Mouse (Mus musculus) WW6 (cell line): ENCODE measurements around the gene Snx7.

Experiments
- DNase-seq: peaks from one replicate; pipeline ENCODE4 v3.0.0-alpha.2; 2013; ENCODE audit warnings: low read depth, low spot score

Gene Snx7

GRCm38 (mm10) chr3:117868637-117869323 lies at the start of gene Snx7:
Snx7 (minus strand) TSS chr3:117868936.
- DNase-seq: peak; percentile 20

GRCm38 (mm10) chr3:117915420-117915819 lies 46.7 kb upstream of the Snx7 start:
- no peak for DNase-seq

GRCm38 (mm10) chr3:117893736-117894135 lies 25.0 kb upstream of the Snx7 start:
- no peak for DNase-seq

- no peak for DNase-seq
Observed at GRCm38 (mm10) chr3:117875450-117875849, 6.7 kb upstream of the Snx7 start.

GRCm38 (mm10) chr3:117873209-117873863 lies 4.6 kb upstream of the Snx7 start:
- DNase-seq: no peak

GRCm38 (mm10) chr3:117869324-117869715 lies 584 bp upstream of the Snx7 start:
- DNase-seq: no peak

- DNase-seq: no peak
Observed at GRCm38 (mm10) chr3:117868091-117868490, 645 bp downstream of the Snx7 start.

GRCm38 (mm10) chr3:117866696-117867407 lies 1.9 kb downstream of the Snx7 start:
- DNase-seq: no peak

- no peak for DNase-seq
Observed at GRCm38 (mm10) chr3:117865621-117866020, 3.1 kb downstream of the Snx7 start.

GRCm38 (mm10) chr3:117862951-117863350 lies 5.8 kb downstream of the Snx7 start:
- no peak for DNase-seq

- no peak for DNase-seq
Observed at GRCm38 (mm10) chr3:117861977-117862434, 6.7 kb downstream of the Snx7 start.

GRCm38 (mm10) chr3:117858996-117859395 lies 9.7 kb downstream of the Snx7 start:
- DNase-seq: no peak

GRCm38 (mm10) chr3:117853729-117854128 lies 15.0 kb downstream of the Snx7 start:
- no peak for DNase-seq

GRCm38 (mm10) chr3:117852054-117852361 lies 16.7 kb downstream of the Snx7 start:
- no peak for DNase-seq

GRCm38 (mm10) chr3:117851278-117852053 lies 17.3 kb downstream of the Snx7 start:
- DNase-seq: no peak

- DNase-seq: no peak
Observed at GRCm38 (mm10) chr3:117848866-117849265, 19.9 kb downstream of the Snx7 start.

GRCm38 (mm10) chr3:117842658-117843057 lies 26.1 kb downstream of the Snx7 start:
- no peak for DNase-seq

GRCm38 (mm10) chr3:117839867-117840545 lies 28.7 kb downstream of the Snx7 start:
- no peak for DNase-seq

- DNase-seq: no peak
Observed at GRCm38 (mm10) chr3:117838020-117838419, 30.7 kb downstream of the Snx7 start.

GRCm38 (mm10) chr3:117826486-117827200 lies 42.1 kb downstream of the Snx7 start:
- DNase-seq: no peak

- DNase-seq: no peak
Observed at GRCm38 (mm10) chr3:117823218-117823617, 45.5 kb downstream of the Snx7 start.
